Mouse (Mus musculus) frontal cortex, adult 2 months (tissue): Measurements from ENCODE around the gene Pi4ka. TPM values are rescaled to one million over a fixed set of nuclear protein-coding genes. Genes with fewer than 3 reads are reported as not detected.

Source experiments
- DNase-seq, 2 experiments: peaks; one replicate each; pipeline ENCODE4 v3.0.0; 2022; ENCODE audit warnings: low spot score in 1 of 2; ENCODE audit errors: extremely low spot score in 1 of 2
- polyA plus RNA-seq: library from polyadenylated mRNA; depleted of rRNA; stranded (reverse); fragments of >200 nt; gene quantifications from 2 replicates; pipeline ENCODE4 v1.2.3, GENCODE M21; 2012; rRNA removed

Pi4ka gene
- polyA plus RNA-seq, result 305 and 311 TPM in 2 replicates

DNA sequence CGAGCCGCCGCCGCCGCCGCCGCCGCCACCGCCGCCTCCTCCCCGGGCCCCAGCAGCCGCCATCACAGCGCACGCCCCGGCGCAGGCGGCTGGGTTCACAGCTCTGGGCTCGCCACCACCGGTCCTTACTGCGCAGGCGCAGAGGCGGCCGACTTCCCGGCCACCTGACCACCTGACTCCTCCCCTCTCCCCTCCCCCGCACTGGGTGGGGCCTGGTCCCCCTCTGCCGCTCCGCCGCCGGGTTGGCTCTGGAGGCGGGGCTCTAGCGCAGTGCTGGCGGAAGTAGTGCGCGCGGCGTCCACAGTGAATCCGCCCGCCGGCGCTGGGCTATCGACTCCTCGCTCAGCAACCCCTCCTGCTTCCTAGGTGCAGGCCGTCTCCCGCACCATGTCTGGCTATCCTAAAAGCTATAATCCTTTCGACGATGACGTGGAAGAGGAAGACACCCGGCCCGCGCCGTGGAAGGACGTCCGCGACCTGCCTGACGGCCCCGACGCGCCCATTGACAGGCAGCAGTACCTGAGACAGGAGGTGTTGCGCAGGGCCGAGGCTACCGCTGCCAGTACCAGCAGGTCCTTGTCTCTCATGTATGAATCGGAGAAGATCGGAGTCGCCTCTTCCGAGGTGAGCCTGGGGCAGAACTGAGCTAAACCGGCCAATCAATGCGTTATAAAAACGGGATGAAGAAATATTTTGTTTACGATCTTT lies at the start of gene Pi4ka, which contains the start of gene Snap29:
Gene Pi4ka, minus strand, starts transcription at position 579 of the 708 bp plus-strand sequence.
Gene Snap29, plus strand, starts transcription at position 251 of the 708 bp plus-strand sequence.
- DNase-seq, result peak; percentile 98 to 100

DNA sequence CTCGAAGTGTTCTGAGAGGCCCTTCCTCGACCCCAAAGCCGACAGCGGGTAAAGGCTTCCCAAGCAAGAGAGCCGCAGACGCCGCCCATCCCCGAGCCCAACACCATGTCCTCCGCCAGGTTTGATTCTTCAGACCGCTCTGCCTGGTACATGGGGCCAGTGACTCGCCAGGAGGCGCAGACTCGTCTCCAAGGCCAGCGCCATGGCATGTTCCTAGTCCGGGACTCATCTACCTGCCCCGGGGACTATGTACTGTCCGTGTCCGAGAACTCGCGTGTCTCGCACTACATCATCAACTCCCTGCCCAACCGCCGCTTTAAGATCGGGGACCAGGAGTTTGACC lies 46.2 kb upstream of the Pi4ka start:
- DNase-seq, result peak; percentile 19 to 30

GRCm38 (mm10) chr16:17451541-17452372 lies 45.6 kb upstream of the Pi4ka start, which contains the start of gene Crkl:
TSS of gene Crkl (plus strand) at chr16:17451987.
- peak; percentile 95 to 98 for DNase-seq

DNA sequence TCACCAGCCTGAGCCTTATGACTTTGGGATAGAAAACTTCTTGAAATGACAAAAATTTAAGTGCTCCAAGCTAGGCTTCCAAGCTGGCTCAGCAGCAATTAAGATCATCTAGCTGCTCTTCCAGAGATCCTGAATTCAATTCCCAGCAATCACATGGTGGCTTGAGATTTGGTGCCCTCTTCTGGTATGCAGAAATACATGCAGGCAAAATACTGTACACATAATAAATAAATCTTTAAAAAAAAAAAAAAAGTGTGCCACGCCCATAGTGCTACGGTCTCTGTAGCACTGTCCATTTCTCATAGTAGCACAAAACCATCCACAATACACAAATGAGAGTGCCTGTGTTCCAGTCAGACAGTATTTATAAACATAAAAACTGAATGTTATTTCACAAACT lies 26.5 kb upstream of the Pi4ka start:
- peak in 1 of 2 experiments; percentile 20 for DNase-seq

- no peak for DNase-seq
Observed at GRCm38 (mm10) chr16:17423021-17423420, 16.9 kb upstream of the Pi4ka start.

- no peak for DNase-seq
Observed at GRCm38 (mm10) chr16:17410209-17410608, 4.1 kb upstream of the Pi4ka start.

GRCm38 (mm10) chr16:17409046-17409445 lies 2.9 kb upstream of the Pi4ka start:
- DNase-seq, result no peak

GRCm38 (mm10) chr16:17406512-17407231 lies 558 bp upstream of the Pi4ka start:
- peak in 1 of 2 experiments; percentile 56 for DNase-seq

GRCm38 (mm10) chr16:17405271-17405696 lies 830 bp downstream of the Pi4ka start:
- DNase-seq, result peak; percentile 84 to 92

DNA sequence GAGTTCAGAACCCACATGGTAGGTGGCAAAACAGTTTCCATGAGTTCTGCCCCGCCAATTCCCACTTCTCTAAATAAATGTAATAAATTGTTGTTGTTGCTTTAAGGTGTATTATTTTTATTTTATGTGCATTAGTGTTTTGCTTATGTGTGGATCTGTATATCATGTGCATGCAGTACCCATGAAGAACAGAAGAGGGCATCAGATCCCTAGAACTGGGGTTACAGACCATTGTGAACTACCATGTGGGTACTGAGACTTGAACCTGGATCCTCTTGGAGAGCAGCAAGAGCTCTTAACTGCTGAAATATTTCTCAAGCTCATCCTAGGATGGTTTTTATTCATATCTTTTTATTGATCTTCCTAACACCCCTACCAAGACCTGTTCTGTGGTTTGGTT lies 3.3 kb downstream of the Pi4ka start:
- DNase-seq, result peak in 1 of 2 experiments; percentile 56

DNA sequence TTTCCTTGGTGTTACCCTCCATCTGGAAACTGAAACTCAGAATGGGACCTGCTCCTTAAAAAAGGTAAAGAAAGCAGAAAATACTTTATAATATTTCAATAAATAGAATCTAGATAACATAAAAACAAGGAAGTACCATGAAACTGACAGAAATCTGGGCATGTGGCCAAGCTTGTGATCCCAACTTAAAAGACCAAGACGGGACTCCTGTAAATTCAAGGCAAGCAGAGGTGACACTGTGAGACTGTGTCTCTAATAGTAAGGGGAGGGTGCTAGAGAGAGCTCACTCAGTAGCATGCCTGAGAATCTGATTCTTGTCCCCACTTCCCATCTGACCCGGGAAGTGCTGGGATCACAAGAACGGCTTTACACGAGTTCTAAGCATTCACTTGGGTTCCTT lies 13.3 kb downstream of the Pi4ka start:
- DNase-seq, result no peak

- DNase-seq, result no peak
Observed at GRCm38 (mm10) chr16:17383594-17384326, 22.4 kb downstream of the Pi4ka start.

DNA sequence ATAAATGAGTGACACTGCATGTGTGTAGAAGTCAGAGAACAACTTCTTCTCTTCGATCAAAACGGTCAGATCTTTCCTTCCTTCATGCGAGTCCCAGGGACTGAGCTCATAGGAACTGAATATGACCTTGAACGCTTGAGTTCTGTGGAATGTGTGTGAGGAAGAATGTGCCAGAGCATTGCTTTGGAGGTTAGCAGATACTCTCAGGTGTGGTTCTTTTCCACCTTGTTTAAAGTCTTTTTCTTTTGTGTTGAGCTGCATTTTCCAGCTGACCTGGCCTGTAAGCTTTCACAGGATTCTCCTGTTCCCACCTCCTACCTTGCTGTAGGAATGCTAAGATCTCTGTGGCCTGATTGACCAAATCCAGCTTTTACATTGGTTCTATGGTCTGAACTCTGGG lies 23.8 kb downstream of the Pi4ka start:
- no peak for DNase-seq

- peak in 1 of 2 experiments; percentile 51 for DNase-seq
Observed at GRCm38 (mm10) chr16:17358787-17359186, 47.3 kb downstream of the Pi4ka start.

DNA sequence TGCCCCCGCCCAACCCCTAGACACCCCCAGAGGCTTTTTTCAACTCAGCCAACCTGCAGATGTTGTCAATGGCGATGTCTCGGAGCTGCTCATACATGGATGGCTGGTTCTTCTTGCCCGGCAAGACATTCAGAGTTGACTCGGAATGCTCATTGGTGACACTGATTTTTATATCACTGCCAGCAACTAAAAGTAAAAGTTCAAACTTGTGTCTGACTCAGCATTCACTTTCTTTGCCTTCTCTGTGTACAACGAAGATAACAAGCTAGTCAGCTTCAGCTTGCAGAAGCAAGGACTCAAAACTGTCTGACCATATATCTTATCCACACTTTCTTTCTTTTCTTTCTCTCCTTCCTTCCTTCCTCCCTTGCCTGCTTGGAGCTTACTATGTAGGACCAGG lies 50.1 kb downstream of the Pi4ka start:
- DNase-seq, result no peak

GRCm38 (mm10) chr16:17346766-17347165 lies 59.3 kb downstream of the Pi4ka start:
- no peak for DNase-seq

DNA sequence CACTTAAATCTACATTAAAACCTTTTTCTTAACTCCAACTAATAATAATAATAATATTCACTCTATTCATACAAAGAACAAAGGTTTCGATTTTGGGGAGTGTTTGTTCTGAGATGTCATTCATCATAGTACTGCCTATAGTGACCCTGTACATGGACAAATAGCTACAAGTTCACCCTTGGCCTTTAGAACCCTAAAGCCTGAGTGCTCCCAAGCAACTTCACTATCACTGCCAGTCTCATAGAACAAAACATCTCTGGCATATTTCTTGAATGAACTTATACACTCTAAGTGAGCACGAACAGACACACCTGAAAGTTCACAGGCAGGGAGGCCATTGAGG lies 60.3 kb downstream of the Pi4ka start:
- DNase-seq, result no peak

GRCm38 (mm10) chr16:17345141-17345812 lies 60.8 kb downstream of the Pi4ka start:
- no peak for DNase-seq

- no peak for DNase-seq
Observed at GRCm38 (mm10) chr16:17341847-17342246, 64.3 kb downstream of the Pi4ka start.

GRCm38 (mm10) chr16:17340705-17341104 lies 65.4 kb downstream of the Pi4ka start:
- no peak for DNase-seq
